Mouse (Mus musculus) neural tube, embryonic 15.5 days (tissue): ENCODE measurements around the gene Lin7c. TPM values are rescaled to one million over a fixed set of nuclear protein-coding genes. Genes with fewer than 3 reads are reported as not detected.

Experiments used
- ATAC-seq: fragments of 200-750 bp; cut with Nextera tagmentation; 2 replicates; pipeline ENCODE4 v1.8.0; 2017; ENCODE audit warnings: mild to moderate bottlenecking, moderate TSS enrichment, moderate library complexity; ENCODE audit not compliant: low FRiP score
- H3K27ac ChIP-seq: fragments of 300-500 bp; sonication (generic); replicated peaks from 2 replicates; pipeline ENCODE4 v1.5.1; 2015; ENCODE audit warnings: mild to moderate bottlenecking, inconsistent platforms
- H3K27me3 ChIP-seq: fragments of 300-500 bp; sonication (generic); replicated peaks from 2 replicates; pipeline ENCODE4 v1.6.1; 2015; ENCODE audit warnings: inconsistent platforms
- H3K36me3 ChIP-seq: fragments of 300-500 bp; sonication (generic); 2 replicates; pipeline ENCODE4 v1.6.1; 2015; ENCODE audit warnings: inconsistent platforms
- H3K4me1 ChIP-seq: fragments of 300-500 bp; sonication (generic); 2 replicates; pipeline ENCODE4 v1.6.1; 2015; ENCODE audit warnings: inconsistent platforms
- H3K4me2 ChIP-seq: fragments of 300-500 bp; sonication (generic); 2 replicates; pipeline ENCODE4 v1.6.1; 2015; ENCODE audit warnings: inconsistent platforms, mild to moderate bottlenecking, moderate library complexity
- H3K4me3 ChIP-seq: fragments of 300-500 bp; sonication (generic); replicated peaks from 2 replicates; pipeline ENCODE4 v1.5.1; 2015; ENCODE audit warnings: mild to moderate bottlenecking, inconsistent platforms
- H3K9ac ChIP-seq: fragments of 300-500 bp; sonication (generic); replicated peaks from 2 replicates; pipeline ENCODE4 v1.6.1; 2015; ENCODE audit warnings: mild to moderate bottlenecking, inconsistent platforms
- H3K9me3 ChIP-seq: fragments of 300-500 bp; sonication (generic); replicated peaks from 2 replicates; pipeline ENCODE4 v1.6.1; 2016; ENCODE audit warnings: inconsistent platforms
- WGBS: fragments of 180-500 bp; shearing (Covaris S2); methylation state at CpG from one replicate; pipeline ENCODE4 v1.1.7; 2015; ENCODE audit warnings: mixed read lengths; 5-methylcytosine and 5-hydroxymethylcytosine counted together
- polyA plus RNA-seq: library from polyadenylated mRNA; unstranded; fragments of >200 nt; fragmentation: Nextera tagmentation; extraction: Ambion mirVana; gene quantifications from 2 replicates; pipeline ENCODE4 v1.2.1, GENCODE M21; 2015

Gene Lin7c
- polyA plus RNA-seq, 1 experiment from 2014 or later = 169 TPM

- under 1% methylated on average over 34 of the region's 34 CpGs for WGBS
- H3K4me3 ChIP-seq = peak overlapping the region; percentile 84
- ATAC-seq = peak; percentile 82
- H3K36me3 ChIP-seq = peaks cover 15% of the 10 kb centered on the region
- peak overlapping the region; percentile 67 for H3K4me2 ChIP-seq
- peak overlapping the region; percentile 90 for H3K9ac ChIP-seq
- H3K27me3 ChIP-seq = no peaks in the 10 kb centered on the region
- peak overlapping the region; percentile 94 for H3K27ac ChIP-seq
- peaks cover 18% of the 10 kb centered on the region for H3K4me1 ChIP-seq
- H3K9me3 ChIP-seq = no peaks in the 10 kb centered on the region
Observed at GRCm38 (mm10) chr2:109891031-109891430, 378 bp downstream of the Lin7c start.

DNA sequence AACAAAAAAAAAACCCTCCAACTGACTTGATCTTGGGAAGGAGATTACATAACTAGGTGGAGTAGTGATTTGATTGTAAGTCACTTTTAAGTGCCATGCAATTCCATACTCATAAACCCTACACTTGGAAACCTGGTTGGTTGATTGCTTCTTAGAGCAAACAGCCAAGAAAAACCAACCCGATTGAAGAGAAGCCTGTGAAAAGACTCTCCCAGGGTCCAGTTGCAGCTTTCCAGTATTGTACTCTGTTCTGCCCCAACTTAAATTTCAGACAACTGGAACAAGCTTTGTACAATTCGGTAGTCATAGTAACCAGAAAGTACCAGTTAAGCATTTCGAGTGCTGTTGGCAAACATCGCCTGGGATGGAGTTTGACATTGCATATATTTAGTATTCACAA, 818 bp downstream of the Lin7c start:
- no peaks in the 10 kb centered on the region for H3K9me3 ChIP-seq
- H3K4me3 ChIP-seq = peak overlapping the region; percentile 84
- peak overlapping the region; percentile 67 for H3K4me2 ChIP-seq
- peaks cover 19% of the 10 kb centered on the region for H3K36me3 ChIP-seq
- no peaks in the 10 kb centered on the region for H3K27me3 ChIP-seq
- ATAC-seq = no peak
- H3K4me1 ChIP-seq = peaks cover 18% of the 10 kb centered on the region
- peak overlapping the region; percentile 90 for H3K9ac ChIP-seq
- H3K27ac ChIP-seq = peak overlapping the region; percentile 94
- WGBS = 18% methylated on average over 4 of the region's 4 CpGs

DNA sequence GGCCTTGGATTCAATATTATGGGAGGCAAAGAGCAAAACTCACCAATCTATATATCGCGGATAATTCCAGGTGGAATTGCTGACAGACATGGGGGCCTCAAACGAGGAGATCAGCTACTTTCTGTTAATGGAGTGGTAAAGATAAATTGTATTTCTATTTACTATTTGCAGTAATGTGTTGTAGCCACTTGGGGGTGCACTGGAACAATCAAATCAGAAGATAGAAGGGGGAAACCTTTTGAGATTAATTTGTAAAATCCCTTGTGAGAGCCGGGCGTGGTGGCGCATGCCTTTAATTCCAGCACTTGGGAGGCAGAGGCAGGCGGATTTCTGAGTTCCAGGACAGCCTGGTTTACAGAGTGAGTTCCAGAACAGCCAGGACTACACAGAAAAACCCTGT, 5.7 kb downstream of the Lin7c start:
- no peak for ATAC-seq
- H3K27me3 ChIP-seq = no peaks in the 10 kb centered on the region
- peaks cover 45% of the 10 kb centered on the region for H3K36me3 ChIP-seq
- H3K4me2 ChIP-seq = no peak overlapping the region
- no peak overlapping the region for H3K27ac ChIP-seq
- peaks cover 18% of the 10 kb centered on the region for H3K4me1 ChIP-seq
- 80% methylated on average over 7 of the region's 7 CpGs for WGBS
- H3K9me3 ChIP-seq = no peaks in the 10 kb centered on the region
- H3K4me3 ChIP-seq = no peak overlapping the region
- H3K9ac ChIP-seq = no peak overlapping the region

DNA sequence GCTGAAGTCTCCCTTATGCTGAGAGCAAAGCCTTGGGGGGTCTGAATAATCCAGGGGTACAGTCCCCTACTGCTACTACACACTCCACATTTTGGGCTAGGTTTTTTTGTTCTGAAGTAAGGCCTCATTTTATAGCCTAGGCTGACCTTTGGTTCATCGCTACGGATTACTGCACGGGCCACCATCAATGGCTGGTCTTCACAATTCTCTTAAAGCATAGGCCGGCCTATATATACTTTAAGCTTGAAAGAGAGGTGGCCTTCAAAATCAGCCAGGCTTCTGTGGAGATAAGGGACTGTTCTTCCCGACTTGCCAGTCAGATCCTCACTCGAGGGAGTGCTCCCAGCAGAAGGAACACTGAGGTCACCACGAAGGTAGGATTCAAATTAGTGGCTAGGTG, 12.2 kb downstream of the Lin7c start:
- no peak for ATAC-seq
- WGBS = 82% methylated on average over 7 of the region's 7 CpGs
- Histone ChIP-seq H3K9ac (no peak overlapping the region), H3K27me3 (no peaks in the 10 kb centered on the region), H3K4me1 (no peaks in the 10 kb centered on the region), H3K9me3 (no peaks in the 10 kb centered on the region), H3K36me3 (peaks cover 24% of the 10 kb centered on the region), H3K4me2 (no peak overlapping the region), H3K27ac (no peak overlapping the region), H3K4me3 (no peak overlapping the region)

GRCm38 (mm10) chr2:109904171-109904821, 13.6 kb downstream of the Lin7c start:
- peak; percentile 86 for ATAC-seq
- WGBS = under 1% methylated on average over 7 of the region's 7 CpGs
- H3K36me3 ChIP-seq = peaks cover 17% of the 10 kb centered on the region; the same call in 1 of the 2 replicates
- H3K4me1 ChIP-seq = no peaks in the 10 kb centered on the region
- no peak overlapping the region for H3K9ac ChIP-seq
- H3K27ac ChIP-seq = no peak overlapping the region
- no peak overlapping the region for H3K4me3 ChIP-seq
- H3K27me3 ChIP-seq = no peaks in the 10 kb centered on the region
- no peak overlapping the region for H3K4me2 ChIP-seq
- H3K9me3 ChIP-seq = no peaks in the 10 kb centered on the region

DNA sequence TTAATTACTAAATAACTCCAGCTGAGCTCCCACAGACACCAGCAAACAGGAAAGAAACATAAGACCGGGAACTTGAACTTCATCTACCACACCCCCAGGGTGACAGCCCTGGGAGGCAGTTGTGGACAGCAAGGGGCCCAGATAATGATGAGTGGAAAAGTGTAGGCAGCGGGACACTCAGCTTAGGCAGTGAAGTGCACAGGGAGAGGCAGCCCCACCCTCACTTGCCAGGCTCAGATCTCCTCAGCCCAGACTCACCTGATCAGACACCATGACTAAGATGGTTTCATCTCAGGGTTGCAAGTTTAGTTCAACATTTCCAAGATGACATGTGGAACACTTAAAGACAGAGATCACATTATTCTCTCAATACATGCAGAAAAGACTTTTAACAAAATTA, 18.5 kb downstream of the Lin7c start:
- H3K9me3 ChIP-seq = no peaks in the 10 kb centered on the region
- H3K4me3 ChIP-seq = no peak overlapping the region
- H3K4me2 ChIP-seq = no peak overlapping the region
- no peak for ATAC-seq
- 80% methylated on average over 2 of the region's 2 CpGs for WGBS
- H3K36me3 ChIP-seq = no peaks in the 10 kb centered on the region
- no peak overlapping the region for H3K9ac ChIP-seq
- H3K27me3 ChIP-seq = no peaks in the 10 kb centered on the region
- no peak overlapping the region for H3K27ac ChIP-seq
- H3K4me1 ChIP-seq = no peaks in the 10 kb centered on the region

GRCm38 (mm10) chr2:109912216-109912615, 21.6 kb downstream of the Lin7c start:
- Histone ChIP-seq H3K27me3 (no peaks in the 10 kb centered on the region), H3K4me1 (no peaks in the 10 kb centered on the region), H3K36me3 (no peaks in the 10 kb centered on the region), H3K9ac (no peak overlapping the region), H3K27ac (no peak overlapping the region), H3K4me2 (no peak overlapping the region), H3K9me3 (no peaks in the 10 kb centered on the region), H3K4me3 (no peak overlapping the region)
- WGBS = 96% methylated on average over 8 of the region's 8 CpGs
- ATAC-seq = no peak

DNA sequence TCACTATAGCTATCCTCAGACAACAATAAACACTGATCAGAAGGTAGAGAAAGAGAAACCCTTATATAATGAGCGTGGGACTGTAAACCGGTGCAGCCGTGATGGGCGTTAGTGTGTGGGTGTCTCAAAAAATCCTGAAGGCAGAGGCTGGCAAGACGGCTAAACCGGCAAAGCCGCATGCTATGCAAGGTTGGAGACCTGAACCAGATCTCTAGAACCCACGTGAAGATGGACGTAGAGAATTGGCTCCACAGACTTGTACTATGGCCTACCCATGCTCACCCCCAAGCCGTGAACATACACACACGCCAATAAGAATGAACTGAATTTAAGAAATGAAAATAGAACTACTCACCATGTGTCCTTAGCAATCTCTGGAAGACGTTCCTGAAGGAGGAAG, 22.1 kb downstream of the Lin7c start:
- H3K9me3 ChIP-seq = no peaks in the 10 kb centered on the region
- H3K9ac ChIP-seq = no peak overlapping the region
- no peaks in the 10 kb centered on the region for H3K27me3 ChIP-seq
- no peak for ATAC-seq
- H3K4me1 ChIP-seq = no peaks in the 10 kb centered on the region
- no peak overlapping the region for H3K4me3 ChIP-seq
- no peaks in the 10 kb centered on the region for H3K36me3 ChIP-seq
- WGBS = 85% methylated on average over 12 of the region's 12 CpGs
- no peak overlapping the region for H3K4me2 ChIP-seq
- no peak overlapping the region for H3K27ac ChIP-seq

DNA sequence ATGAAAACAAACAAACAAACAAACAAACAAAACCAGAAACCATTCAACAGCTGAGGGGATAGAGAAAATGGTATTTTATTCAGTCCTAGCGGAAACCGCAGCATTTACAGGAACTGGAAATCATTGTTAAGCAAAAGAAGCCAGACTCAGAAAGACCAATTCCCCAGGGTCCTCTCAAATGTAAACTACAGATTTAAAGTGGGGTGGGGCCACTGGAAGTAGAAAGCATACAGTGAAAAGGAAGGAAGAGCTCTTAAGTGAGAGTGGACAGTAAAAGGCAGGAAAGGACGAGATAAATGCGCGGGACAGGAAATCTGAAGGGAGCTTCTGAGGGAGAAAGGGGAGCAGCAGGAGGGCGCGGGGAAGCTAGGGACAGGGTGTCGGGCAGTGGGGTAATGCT, 22.6 kb downstream of the Lin7c start:
- ATAC-seq = no peak
- WGBS = 53% methylated on average over 8 of the region's 8 CpGs
- no peak overlapping the region for H3K4me2 ChIP-seq

GRCm38 (mm10) chr2:109914601-109915000, 23.9 kb downstream of the Lin7c start:
- H3K27ac ChIP-seq = no peak overlapping the region
- no peak overlapping the region for H3K4me2 ChIP-seq
- no peaks in the 10 kb centered on the region for H3K36me3 ChIP-seq
- H3K27me3 ChIP-seq = no peaks in the 10 kb centered on the region
- no peaks in the 10 kb centered on the region for H3K9me3 ChIP-seq
- H3K9ac ChIP-seq = no peak overlapping the region
- H3K4me1 ChIP-seq = peaks cover 15% of the 10 kb centered on the region
- H3K4me3 ChIP-seq = no peak overlapping the region
- no peak for ATAC-seq

More for the DNA sequence above, 22.6 kb downstream of the Lin7c start:
- no peaks in the 10 kb centered on the region for H3K9me3 ChIP-seq
- no peaks in the 10 kb centered on the region for H3K27me3 ChIP-seq
- no peak overlapping the region for H3K9ac ChIP-seq
- H3K4me1 ChIP-seq = peaks cover 1% of the 10 kb centered on the region; the same call in 1 of the 2 replicates
- H3K4me3 ChIP-seq = no peak overlapping the region
- H3K36me3 ChIP-seq = no peaks in the 10 kb centered on the region
- no peak overlapping the region for H3K27ac ChIP-seq

GRCm38 (mm10) chr2:109916782-109917495, 26.3 kb downstream of the Lin7c start:
- Histone ChIP-seq H3K27me3 (no peaks in the 10 kb centered on the region), H3K36me3 (no peaks in the 10 kb centered on the region), H3K27ac (peak overlapping the region; percentile 92), H3K4me1 (peaks cover 33% of the 10 kb centered on the region), H3K9ac (peak overlapping the region; percentile 89; the same call in 1 of the 2 replicates), H3K4me3 (peak overlapping the region; percentile 84), H3K9me3 (no peaks in the 10 kb centered on the region), H3K4me2 (peak overlapping the region; percentile 87)
- ATAC-seq = peak; percentile 4; the same call in 1 of the 2 replicates
- 2% methylated on average over 11 of the region's 11 CpGs for WGBS
